Mouse (Mus musculus) heart, embryonic 15.5 days (tissue): Measurements from ENCODE around the gene Pank2. TPM values are rescaled to one million over a fixed set of nuclear protein-coding genes. Genes with fewer than 3 reads are reported as not detected.
A peak's percentile ranks its signal among the peaks of the same experiment; 100 is the strongest.

Source experiments
- ATAC-seq: fragments of 200-750 bp; cut with Nextera tagmentation; replicated peaks from 2 replicates; pipeline ENCODE4 v1.8.0; 2017; ENCODE audit warnings: low read depth, moderate TSS enrichment; ENCODE audit not compliant: insufficient number of reproducible peaks, insufficient read depth, low FRiP score
- H3K27ac ChIP-seq: fragments of 300-500 bp; sonication (generic); 2 replicates; pipeline ENCODE4 v1.5.1; 2015; ENCODE audit warnings: mild to moderate bottlenecking, inconsistent platforms
- H3K27me3 ChIP-seq: fragments of 300-500 bp; sonication (generic); 2 replicates; pipeline ENCODE4 v1.6.1; 2015; ENCODE audit warnings: inconsistent platforms
- H3K36me3 ChIP-seq: fragments of 300-500 bp; sonication (generic); 2 replicates; pipeline ENCODE4 v1.6.1; 2015; ENCODE audit warnings: mild to moderate bottlenecking, inconsistent platforms
- H3K4me1 ChIP-seq: fragments of 300-500 bp; sonication (generic); replicated peaks from 2 replicates; pipeline ENCODE4 v1.6.1; 2015; ENCODE audit warnings: inconsistent platforms
- H3K4me2 ChIP-seq: fragments of 300-500 bp; sonication (generic); 2 replicates; pipeline ENCODE4 v1.6.1; 2015; ENCODE audit warnings: inconsistent platforms, mild to moderate bottlenecking, moderate library complexity
- H3K4me3 ChIP-seq: fragments of 300-500 bp; sonication (generic); 2 replicates; pipeline ENCODE4 v1.5.1; 2015; ENCODE audit warnings: mild to moderate bottlenecking, inconsistent platforms
- H3K9ac ChIP-seq: fragments of 300-500 bp; sonication (generic); 2 replicates; pipeline ENCODE4 v1.6.1; 2015; ENCODE audit warnings: mild to moderate bottlenecking, inconsistent platforms
- H3K9me3 ChIP-seq: fragments of 300-500 bp; sonication (generic); replicated peaks from 2 replicates; pipeline ENCODE4 v1.6.1; 2016; ENCODE audit warnings: inconsistent platforms
- WGBS: fragments of 180-500 bp; shearing (Covaris S2); methylation state at CpG from one replicate; pipeline ENCODE4 v1.1.7; 2015; ENCODE audit warnings: mixed read lengths; 5-methylcytosine and 5-hydroxymethylcytosine counted together
- microRNA-seq: library from miRNA; unstranded; fragments of <30 nt; microRNA quantifications from one replicate; pipeline ENCODE4, GENCODE M21; 2016
- polyA plus RNA-seq: library from polyadenylated mRNA; unstranded; fragments of >200 nt; fragmentation: Nextera tagmentation; extraction: Ambion mirVana; gene quantifications from 2 replicates; pipeline ENCODE4 v1.2.1, GENCODE M21; 2015

Gene Pank2
- polyA plus RNA-seq, 1 experiment from 2014 or later, result 24.4 TPM

DNA sequence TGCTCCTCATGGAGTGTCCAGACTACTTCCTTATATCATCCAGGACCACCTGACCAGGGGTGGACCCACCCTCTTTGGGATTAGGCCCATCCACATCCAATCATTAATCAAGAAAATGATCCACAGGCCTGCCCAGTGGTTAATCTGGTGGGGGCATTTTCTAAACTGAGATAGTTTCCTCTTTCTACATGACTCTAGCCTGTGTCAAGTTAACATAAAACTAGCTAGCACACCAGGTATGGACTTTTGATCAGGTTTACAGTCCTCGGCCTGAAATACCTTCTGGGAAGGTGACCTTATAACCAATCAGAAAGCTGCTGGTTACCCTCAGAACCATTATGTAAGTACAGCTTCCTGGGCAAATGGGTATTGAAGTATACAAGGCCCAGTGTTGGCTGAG, 66.7 kb downstream of the Pank2 start:
- Histone ChIP-seq H3K4me2 (no peak overlapping the region), H3K9ac (no peak overlapping the region), H3K36me3 (no peaks in the 10 kb centered on the region), H3K9me3 (no peaks in the 10 kb centered on the region), H3K27ac (no peak overlapping the region), H3K27me3 (no peaks in the 10 kb centered on the region), H3K4me3 (no peak overlapping the region), H3K4me1 (0 out of 2 replicates have a peak, but pooled peaks cover 2% of the 10 kb centered on the region)
- no peak for ATAC-seq
- WGBS, result 93% methylated on average over 1 of the region's 1 CpGs

DNA sequence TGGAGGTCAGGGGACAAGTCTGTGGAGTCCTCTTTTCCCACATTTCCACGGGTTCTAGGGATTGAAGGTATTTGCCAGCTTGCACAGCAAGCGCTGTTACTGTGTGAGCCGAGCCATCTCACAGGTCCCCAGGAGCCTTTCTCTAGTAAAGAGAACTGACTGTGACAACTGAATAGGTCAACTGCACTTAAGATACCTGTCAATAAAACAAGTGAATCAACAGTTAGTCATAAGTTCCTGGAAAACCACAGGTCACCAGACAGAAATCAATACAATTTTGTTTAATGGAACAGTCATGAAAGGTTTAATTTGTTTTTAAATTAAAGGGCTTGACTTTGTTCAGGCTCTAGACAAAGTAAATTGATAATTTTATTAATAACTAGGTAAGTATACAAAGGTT, 68.3 kb downstream of the Pank2 start:
- Histone ChIP-seq H3K27me3 (no peaks in the 10 kb centered on the region), H3K9ac (no peak overlapping the region), H3K9me3 (no peaks in the 10 kb centered on the region), H3K27ac (no peak overlapping the region), H3K4me3 (no peak overlapping the region), H3K4me2 (no peak overlapping the region), H3K36me3 (no peaks in the 10 kb centered on the region), H3K4me1 (0 out of 2 replicates have a peak, but pooled peaks cover 2% of the 10 kb centered on the region)
- no peak for ATAC-seq
- 75% methylated on average over 3 of the region's 3 CpGs for WGBS

DNA sequence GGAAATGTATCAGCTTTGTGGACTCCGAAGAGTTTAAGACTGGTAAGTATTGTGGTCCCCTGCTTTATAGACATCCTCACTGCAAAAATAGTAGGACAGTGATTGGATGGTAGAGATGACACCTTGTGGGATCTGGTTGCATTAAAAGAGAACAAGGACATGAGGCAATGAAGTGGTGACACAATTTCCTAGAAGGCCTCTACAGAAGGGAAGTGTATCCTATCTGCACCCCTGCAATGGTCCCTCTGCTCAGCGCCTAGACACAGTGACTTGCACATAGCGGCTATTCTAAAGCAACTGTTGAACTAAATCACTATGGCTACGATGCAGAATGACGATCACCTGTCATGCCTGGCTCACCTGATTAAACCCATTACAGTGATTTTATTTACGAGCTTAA, 75.3 kb downstream of the Pank2 start:
- Histone ChIP-seq H3K27ac (no peak overlapping the region), H3K27me3 (no peaks in the 10 kb centered on the region), H3K9me3 (no peaks in the 10 kb centered on the region), H3K9ac (no peak overlapping the region), H3K4me3 (no peak overlapping the region), H3K4me1 (no peaks in the 10 kb centered on the region), H3K4me2 (no peak overlapping the region), H3K36me3 (no peaks in the 10 kb centered on the region)
- 82% methylated on average over 6 of the region's 6 CpGs for WGBS
- no peak for ATAC-seq

DNA sequence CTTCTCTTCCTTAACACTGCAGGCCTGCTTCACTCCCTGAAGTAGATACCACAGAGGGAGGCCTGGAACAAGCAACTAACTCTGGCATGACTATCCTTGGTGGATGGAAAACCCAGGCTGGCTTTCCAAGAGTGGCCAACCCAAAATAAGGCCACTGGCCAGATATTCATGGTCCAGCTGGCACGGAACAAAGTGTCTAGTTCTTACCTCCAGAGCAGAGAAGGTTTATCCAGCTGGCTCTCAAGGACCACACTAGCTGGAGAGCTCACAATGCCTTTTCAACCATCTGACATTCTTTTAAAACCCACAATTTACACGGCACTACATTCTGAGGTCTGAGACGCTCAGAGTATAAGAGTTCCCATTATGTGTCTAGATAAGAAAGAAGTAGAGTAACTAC, 82.2 kb downstream of the Pank2 start:
- WGBS, result 64% methylated on average over 3 of the region's 3 CpGs
- ATAC-seq, result no peak
- Histone ChIP-seq H3K9ac (no peak overlapping the region), H3K27me3 (no peaks in the 10 kb centered on the region), H3K4me1 (no peaks in the 10 kb centered on the region), H3K27ac (no peak overlapping the region), H3K9me3 (no peaks in the 10 kb centered on the region), H3K4me3 (no peak overlapping the region), H3K4me2 (no peak overlapping the region), H3K36me3 (no peaks in the 10 kb centered on the region)

DNA sequence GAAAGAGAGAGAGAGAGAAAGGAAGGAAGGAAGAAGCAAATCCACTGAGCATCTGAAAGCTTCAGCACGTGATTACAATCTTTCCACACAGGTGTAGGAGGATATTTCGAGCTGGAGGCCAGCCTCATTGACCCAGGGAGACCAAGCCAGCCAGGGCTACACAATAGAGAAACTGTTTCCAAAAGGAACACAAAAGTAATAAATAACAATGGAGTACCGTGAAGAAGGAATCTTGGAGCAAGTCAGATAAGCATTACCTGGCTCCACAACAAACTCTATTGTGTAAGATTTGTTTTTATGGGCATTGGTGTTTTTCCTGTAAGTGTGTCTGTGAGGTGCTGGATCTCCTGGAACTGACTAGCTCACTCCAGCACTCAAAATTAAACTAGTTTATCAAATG, 83.3 kb downstream of the Pank2 start:
- no peaks in the 10 kb centered on the region for H3K9me3 ChIP-seq
- no peaks in the 10 kb centered on the region for H3K27me3 ChIP-seq
- WGBS, result 57% methylated on average over 3 of the region's 3 CpGs
- H3K36me3 ChIP-seq, result no peaks in the 10 kb centered on the region
- no peak overlapping the region for H3K4me2 ChIP-seq
- no peak overlapping the region for H3K27ac ChIP-seq
- no peaks in the 10 kb centered on the region for H3K4me1 ChIP-seq
- ATAC-seq, result no peak
- H3K4me3 ChIP-seq, result no peak overlapping the region
- H3K9ac ChIP-seq, result no peak overlapping the region

Small RNA genes within 50 kb of the gene (microRNA-seq; reads per million reads assigned to microRNA genes)
- 42.9 reads per million, percentile 39 among the genes with 10 or more reads in this experiment for gene Mir103-2

Other genes starting within 250 kb of the Pank2 start
- 2.8 and 4.7 TPM in 2 replicates for gene Gfra4, start 219.4 kb upstream of the Pank2 start, polyA plus RNA-seq
- 13.5 and 16.5 TPM in 2 replicates for gene Adam33, start 198.7 kb upstream of the Pank2 start, polyA plus RNA-seq
- 0.43 and 0.61 TPM in 2 replicates for gene Siglec1, start 175.7 kb upstream of the Pank2 start, polyA plus RNA-seq
- 10.0 and 11.4 TPM in 2 replicates for gene Hspa12b, start 135.2 kb upstream of the Pank2 start, polyA plus RNA-seq
- gene Gm11037, start 129.0 kb upstream of the Pank2 start, polyA plus RNA-seq, result not detected in 2 replicates
- 59.5 and 71.3 TPM in 2 replicates for gene 1700037H04Rik, start 102.4 kb upstream of the Pank2 start, polyA plus RNA-seq
- 7.5 and 10.7 TPM in 2 replicates for gene Cenpb, start 82.4 kb upstream of the Pank2 start, polyA plus RNA-seq
- gene Cdc25b, start 75.5 kb upstream of the Pank2 start, polyA plus RNA-seq, result 49.9 and 61.4 TPM in 2 replicates
- 1.9 and 2.0 TPM in 2 replicates for gene Spef1, start 75.2 kb upstream of the Pank2 start, polyA plus RNA-seq
- gene Ap5s1, start 55.4 kb upstream of the Pank2 start, polyA plus RNA-seq, result 35.5 and 40.2 TPM in 2 replicates
- gene Mavs, start 28.4 kb upstream of the Pank2 start, polyA plus RNA-seq, result 21.9 and 26.0 TPM in 2 replicates
- 2.0 and 2.3 TPM in 2 replicates for gene Rnf24, start 90.4 kb downstream of the Pank2 start, polyA plus RNA-seq
- gene Smox, start 229.0 kb downstream of the Pank2 start, polyA plus RNA-seq, result 28.4 and 33.7 TPM in 2 replicates